Mouse (Mus musculus) forebrain, embryonic 16.5 days (tissue): ENCODE results near the gene Rbm24. TPM values are rescaled to one million over a fixed set of nuclear protein-coding genes. Genes with fewer than 3 reads are reported as not detected.

ENCODE experiments used
- ATAC-seq: fragments of 200-750 bp; cut with Nextera tagmentation; 2 replicates; pipeline ENCODE4 v1.8.0; 2017; ENCODE audit warnings: mild to moderate bottlenecking, moderate library complexity
- H3K27ac ChIP-seq: fragments of 300-500 bp; sonication (generic); 2 replicates; pipeline ENCODE4 v1.5.1; 2014; ENCODE audit warnings: low read length, control low read depth
- H3K27me3 ChIP-seq: fragments of 300-500 bp; sonication (generic); replicated peaks from 2 replicates; pipeline ENCODE4 v1.6.1; 2014; ENCODE audit warnings: low read length; ENCODE audit not compliant: control insufficient read depth, insufficient read depth
- H3K36me3 ChIP-seq: fragments of 300-500 bp; sonication (generic); 2 replicates; pipeline ENCODE4 v1.6.1; 2014; ENCODE audit not compliant: control insufficient read depth, insufficient read depth
- H3K4me1 ChIP-seq: fragments of 300-500 bp; sonication (generic); replicated peaks from 2 replicates; pipeline ENCODE4 v1.6.1; 2014; ENCODE audit warnings: low read length; ENCODE audit not compliant: control insufficient read depth, insufficient read depth
- H3K4me2 ChIP-seq: fragments of 300-500 bp; sonication (generic); 2 replicates; pipeline ENCODE4 v1.6.1; 2014; ENCODE audit warnings: mild to moderate bottlenecking, low read length, control low read depth
- H3K4me3 ChIP-seq: fragments of 300-500 bp; sonication (generic); replicated peaks from 2 replicates; pipeline ENCODE4 v1.5.1; 2014; ENCODE audit warnings: mild to moderate bottlenecking, low read length, control low read depth
- H3K9ac ChIP-seq: fragments of 300-500 bp; sonication (generic); replicated peaks from 2 replicates; pipeline ENCODE4 v1.6.1; 2014; ENCODE audit warnings: low read depth, low read length, control low read depth
- H3K9me3 ChIP-seq: fragments of 300-500 bp; sonication (generic); 2 replicates; pipeline ENCODE4 v1.6.1; 2016; ENCODE audit warnings: low read length; ENCODE audit not compliant: control insufficient read depth
- WGBS: fragments of 180-500 bp; shearing (Covaris S2); extraction: QIAGEN DNeasy Blood & Tissue Kit; methylation state at CpG from one replicate; pipeline ENCODE4 v1.1.7; 2014; 5-methylcytosine and 5-hydroxymethylcytosine counted together
- polyA plus RNA-seq: library from polyadenylated mRNA; unstranded; fragments of >200 nt; fragmentation: Nextera tagmentation; extraction: Ambion mirVana; gene quantifications from 2 replicates; pipeline ENCODE4 v1.2.1, GENCODE M21; 2015

Gene Rbm24
- polyA plus RNA-seq, 1 experiment from 2014 or later, result 8.4 TPM

GRCm38 (mm10) chr13:46450623-46451022 is 32.4 kb downstream of the Rbm24 start:
- Histone ChIP-seq H3K27me3 (no peaks in the 10 kb centered on the region), H3K4me1 (no peaks in the 10 kb centered on the region), H3K27ac (no peak overlapping the region), H3K36me3 (no peaks in the 10 kb centered on the region), H3K4me2 (no peak overlapping the region), H3K9me3 (no peaks in the 10 kb centered on the region), H3K4me3 (no peak overlapping the region), H3K9ac (no peak overlapping the region)
- WGBS, result 90% methylated on average over 7 of the region's 7 CpGs
- no peak for ATAC-seq

GRCm38 (mm10) chr13:46451548-46451947 is 33.3 kb downstream of the Rbm24 start:
- Histone ChIP-seq H3K27me3 (no peaks in the 10 kb centered on the region), H3K9ac (no peak overlapping the region), H3K27ac (no peak overlapping the region), H3K4me2 (no peak overlapping the region), H3K9me3 (no peaks in the 10 kb centered on the region), H3K4me1 (no peaks in the 10 kb centered on the region), H3K36me3 (no peaks in the 10 kb centered on the region), H3K4me3 (no peak overlapping the region)
- no peak for ATAC-seq
- WGBS, result 67% methylated on average over 3 of the region's 3 CpGs

- H3K9me3 ChIP-seq, result no peaks in the 10 kb centered on the region
- H3K9ac ChIP-seq, result no peak overlapping the region
- ATAC-seq, result no peak
- no peaks in the 10 kb centered on the region for H3K4me1 ChIP-seq
- no peak overlapping the region for H3K4me2 ChIP-seq
- H3K27me3 ChIP-seq, result no peaks in the 10 kb centered on the region
- no peak overlapping the region for H3K4me3 ChIP-seq
- WGBS, result 56% methylated on average over 10 of the region's 10 CpGs
- H3K27ac ChIP-seq, result no peak overlapping the region
- H3K36me3 ChIP-seq, result no peaks in the 10 kb centered on the region
These were observed 41.3 kb downstream of the Rbm24 start for GRCm38 (mm10) chr13:46459546-46459945.

- no peak for ATAC-seq
- Histone ChIP-seq H3K4me2 (no peak overlapping the region), H3K27me3 (no peaks in the 10 kb centered on the region), H3K27ac (no peak overlapping the region), H3K9me3 (no peaks in the 10 kb centered on the region), H3K9ac (no peak overlapping the region), H3K36me3 (no peaks in the 10 kb centered on the region), H3K4me1 (0 out of 2 replicates have a peak, but pooled peaks cover 2% of the 10 kb centered on the region), H3K4me3 (no peak overlapping the region)
- WGBS, result 88% methylated on average over 4 of the region's 4 CpGs
These were observed 44.0 kb downstream of the Rbm24 start for GRCm38 (mm10) chr13:46462280-46462679.

- 0 out of 2 replicates have a peak, but pooled peaks cover 2% of the 10 kb centered on the region for H3K4me1 ChIP-seq
- no peak overlapping the region for H3K4me2 ChIP-seq
- no peaks in the 10 kb centered on the region for H3K36me3 ChIP-seq
- no peak overlapping the region for H3K27ac ChIP-seq
- no peaks in the 10 kb centered on the region for H3K27me3 ChIP-seq
- ATAC-seq, result no peak
- H3K9ac ChIP-seq, result no peak overlapping the region
- WGBS, result 74% methylated on average over 3 of the region's 3 CpGs
- H3K9me3 ChIP-seq, result no peaks in the 10 kb centered on the region
- no peak overlapping the region for H3K4me3 ChIP-seq
These were observed 45.5 kb downstream of the Rbm24 start for GRCm38 (mm10) chr13:46463764-46464163.

GRCm38 (mm10) chr13:46468251-46468650 is 50.0 kb downstream of the Rbm24 start:
- Histone ChIP-seq H3K27ac (no peak overlapping the region), H3K4me3 (no peak overlapping the region), H3K9me3 (no peaks in the 10 kb centered on the region), H3K4me1 (0 out of 2 replicates have a peak, but pooled peaks cover 2% of the 10 kb centered on the region), H3K27me3 (no peaks in the 10 kb centered on the region), H3K36me3 (no peaks in the 10 kb centered on the region), H3K9ac (no peak overlapping the region), H3K4me2 (no peak overlapping the region)
- 67% methylated on average over 8 of the region's 8 CpGs for WGBS
- ATAC-seq, result no peak

GRCm38 (mm10) chr13:46469536-46469935 is 51.3 kb downstream of the Rbm24 start:
- no peak overlapping the region for H3K4me3 ChIP-seq
- H3K4me1 ChIP-seq, result 0 out of 2 replicates have a peak, but pooled peaks cover 2% of the 10 kb centered on the region
- no peaks in the 10 kb centered on the region for H3K27me3 ChIP-seq
- H3K9me3 ChIP-seq, result no peaks in the 10 kb centered on the region
- no peak overlapping the region for H3K4me2 ChIP-seq
- WGBS, result 95% methylated on average over 2 of the region's 2 CpGs
- H3K27ac ChIP-seq, result no peak overlapping the region
- ATAC-seq, result no peak
- H3K36me3 ChIP-seq, result no peaks in the 10 kb centered on the region
- no peak overlapping the region for H3K9ac ChIP-seq

Other genes starting within 250 kb of the Rbm24 start
- gene Stmnd1, start 144.7 kb upstream of the Rbm24 start, polyA plus RNA-seq, result 0.17 TPM in 1 of 2 replicates, not detected in the other
- gene Cap2, start 83.4 kb downstream of the Rbm24 start, polyA plus RNA-seq, result 15.6 and 18.0 TPM in 2 replicates